Mouse (Mus musculus) midbrain, embryonic 14.5 days (tissue): Measurements from ENCODE around the gene Sorbs1. TPM values are rescaled to one million over a fixed set of nuclear protein-coding genes. Genes with fewer than 3 reads are reported as not detected.

Experiments used
- ATAC-seq: fragments of 200-750 bp; cut with Nextera tagmentation; 2 replicates; pipeline ENCODE4 v1.8.0; 2017; ENCODE audit warnings: moderate number of reproducible peaks, moderate library complexity; ENCODE audit not compliant: low FRiP score, low TSS enrichment
- DNase-seq: peaks from one replicate; pipeline ENCODE4 v3.0.0-alpha.2; 2015
- H3K27ac ChIP-seq: fragments of 300-500 bp; sonication (generic); replicated peaks from 2 replicates; pipeline ENCODE4 v1.5.1; 2014; ENCODE audit warnings: mild to moderate bottlenecking, low read depth, low read length, moderate library complexity
- H3K27me3 ChIP-seq: fragments of 300-500 bp; sonication (generic); 2 replicates; pipeline ENCODE4 v1.6.1; 2014; ENCODE audit warnings: low read length, control low read depth, mixed read lengths; ENCODE audit not compliant: control insufficient read depth, insufficient read depth
- H3K36me3 ChIP-seq: fragments of 300-500 bp; sonication (generic); 2 replicates; pipeline ENCODE4 v1.6.1; 2014; ENCODE audit warnings: low read length, control low read depth; ENCODE audit not compliant: control insufficient read depth, insufficient read depth
- H3K4me1 ChIP-seq: fragments of 300-500 bp; sonication (generic); 2 replicates; pipeline ENCODE4 v1.6.1; 2014; ENCODE audit warnings: mild to moderate bottlenecking, antibody characterized with exemption, low read length, control low read depth; ENCODE audit not compliant: control insufficient read depth, insufficient read depth
- H3K4me2 ChIP-seq: fragments of 300-500 bp; sonication (generic); 2 replicates; pipeline ENCODE4 v1.6.1; 2014; ENCODE audit warnings: mild to moderate bottlenecking, low read length, moderate library complexity
- H3K4me3 ChIP-seq: fragments of 300-500 bp; sonication (generic); replicated peaks from 2 replicates; pipeline ENCODE4 v1.5.1; 2014; ENCODE audit warnings: low read depth, low read length
- H3K9ac ChIP-seq: fragments of 300-500 bp; sonication (generic); replicated peaks from 2 replicates; pipeline ENCODE4 v1.6.1; 2014; ENCODE audit warnings: mild to moderate bottlenecking, low read length, moderate library complexity
- H3K9me3 ChIP-seq: fragments of 300-500 bp; sonication (generic); 2 replicates; pipeline ENCODE4 v1.6.1; 2016; ENCODE audit warnings: low read length, control low read depth, mixed read lengths; ENCODE audit not compliant: control insufficient read depth
- WGBS: fragments of 180-500 bp; shearing (Covaris S2); extraction: QIAGEN DNeasy Blood & Tissue Kit; methylation state at CpG from one replicate; pipeline ENCODE4 v1.1.7; 2014; 5-methylcytosine and 5-hydroxymethylcytosine counted together
- polyA plus RNA-seq: library from polyadenylated mRNA; unstranded; fragments of >200 nt; fragmentation: Nextera tagmentation; extraction: Ambion mirVana; gene quantifications from 2 replicates; pipeline ENCODE4 v1.2.1, GENCODE M21; 2014

Sorbs1 gene
- polyA plus RNA-seq, 1 experiment from 2014 or later, result 87.9 TPM

DNA sequence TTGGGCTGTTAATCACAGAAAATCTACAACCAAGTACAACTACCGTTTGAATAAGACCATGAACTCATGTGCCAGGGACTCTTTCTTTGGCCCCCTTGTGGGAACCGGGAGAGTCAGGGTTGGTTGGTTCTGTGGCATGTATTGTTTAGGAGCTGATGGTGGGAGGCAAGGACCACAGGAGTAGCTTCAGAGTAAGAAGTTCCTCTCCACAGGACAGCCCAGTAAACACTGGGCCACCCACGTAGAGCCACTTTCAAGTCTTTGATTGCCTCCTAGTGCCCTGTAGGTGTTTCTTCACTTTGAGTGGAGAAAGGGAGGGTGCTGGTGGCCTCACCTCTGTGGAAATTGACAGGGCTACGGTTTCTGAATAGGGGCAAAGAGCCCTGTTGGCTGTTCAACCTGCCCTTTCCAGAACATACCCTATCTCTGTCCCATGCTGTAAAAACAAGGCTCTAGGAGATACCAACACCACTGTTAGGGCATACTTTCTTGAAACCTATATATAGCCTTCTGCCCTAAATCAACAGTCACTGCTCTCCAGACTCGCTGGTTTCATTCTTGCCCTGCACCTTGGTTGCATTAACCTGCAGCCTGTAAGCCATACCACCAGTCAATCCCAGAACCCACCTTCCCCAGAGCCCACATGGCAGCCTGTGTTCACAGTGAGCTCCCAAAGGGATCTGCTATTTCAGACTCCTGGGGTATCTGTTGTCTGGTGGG lies 35.4 kb upstream of the Sorbs1 start:
- no peak overlapping the region for H3K4me2 ChIP-seq
- H3K9ac ChIP-seq, result no peak overlapping the region
- H3K36me3 ChIP-seq, result peaks cover 45% of the 10 kb centered on the region
- no peak overlapping the region for H3K4me3 ChIP-seq
- no peak overlapping the region for H3K27ac ChIP-seq
- no peaks in the 10 kb centered on the region for H3K9me3 ChIP-seq
- no peaks in the 10 kb centered on the region for H3K4me1 ChIP-seq
- no peaks in the 10 kb centered on the region for H3K27me3 ChIP-seq
- WGBS, result 23% methylated on average over 5 of the region's 5 CpGs
- DNase-seq, result no peak
- no peak for ATAC-seq

DNA sequence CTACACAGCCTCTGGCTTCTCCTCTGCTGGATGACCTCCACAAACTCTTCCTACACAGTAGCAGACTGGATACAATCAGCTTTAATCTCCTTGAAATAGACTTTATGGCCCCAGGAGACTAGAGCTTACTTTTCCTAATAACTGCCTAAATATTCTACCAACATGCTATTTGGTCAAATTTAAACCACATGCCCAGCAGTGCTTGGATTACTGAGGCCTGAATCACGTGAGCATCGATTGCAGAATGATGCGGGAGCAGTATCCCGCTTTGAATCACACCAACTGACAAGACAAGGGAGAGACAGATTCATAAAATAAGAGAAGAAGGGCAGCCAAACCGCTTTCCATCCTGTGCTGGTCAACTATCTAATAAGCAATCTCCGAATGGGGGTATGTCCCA lies 34.8 kb upstream of the Sorbs1 start:
- H3K4me2 ChIP-seq, result no peak overlapping the region
- H3K4me3 ChIP-seq, result no peak overlapping the region
- ATAC-seq, result no peak
- 70% methylated on average over 6 of the region's 6 CpGs for WGBS
- H3K4me1 ChIP-seq, result no peaks in the 10 kb centered on the region
- no peaks in the 10 kb centered on the region for H3K9me3 ChIP-seq
- no peak overlapping the region for H3K9ac ChIP-seq
- H3K27ac ChIP-seq, result no peak overlapping the region
- no peaks in the 10 kb centered on the region for H3K27me3 ChIP-seq
- DNase-seq, result peak; percentile 13
- H3K36me3 ChIP-seq, result peaks cover 39% of the 10 kb centered on the region

DNA sequence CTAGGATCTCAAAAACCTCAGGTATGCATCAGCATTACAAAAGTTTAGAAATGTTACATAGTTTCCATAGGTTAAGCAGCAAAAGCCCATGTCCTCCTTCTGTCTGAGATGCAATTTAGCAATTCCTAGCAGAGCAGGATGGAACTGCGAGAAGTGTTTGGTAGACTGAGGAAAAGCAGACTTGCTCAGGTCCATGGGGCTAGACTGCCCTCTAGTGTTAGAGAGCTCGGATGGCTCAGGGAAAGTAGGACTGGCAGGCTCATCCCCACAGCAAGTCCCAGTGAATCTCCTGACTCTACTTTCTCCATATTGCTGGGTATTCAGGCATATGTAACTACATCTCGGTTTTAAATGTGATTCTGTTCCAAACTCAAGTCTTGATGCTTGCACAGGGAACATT lies 31.3 kb upstream of the Sorbs1 start:
- no peaks in the 10 kb centered on the region for H3K27me3 ChIP-seq
- DNase-seq, result peak; percentile 92
- 10% methylated on average over 3 of the region's 3 CpGs for WGBS
- H3K9ac ChIP-seq, result no peak overlapping the region
- H3K27ac ChIP-seq, result no peak overlapping the region
- no peaks in the 10 kb centered on the region for H3K9me3 ChIP-seq
- peaks cover 4% of the 10 kb centered on the region for H3K36me3 ChIP-seq
- no peak overlapping the region for H3K4me3 ChIP-seq
- H3K4me1 ChIP-seq, result no peaks in the 10 kb centered on the region
- H3K4me2 ChIP-seq, result no peak overlapping the region
- ATAC-seq, result peak; percentile 71; the same call in 1 of the 2 replicates

DNA sequence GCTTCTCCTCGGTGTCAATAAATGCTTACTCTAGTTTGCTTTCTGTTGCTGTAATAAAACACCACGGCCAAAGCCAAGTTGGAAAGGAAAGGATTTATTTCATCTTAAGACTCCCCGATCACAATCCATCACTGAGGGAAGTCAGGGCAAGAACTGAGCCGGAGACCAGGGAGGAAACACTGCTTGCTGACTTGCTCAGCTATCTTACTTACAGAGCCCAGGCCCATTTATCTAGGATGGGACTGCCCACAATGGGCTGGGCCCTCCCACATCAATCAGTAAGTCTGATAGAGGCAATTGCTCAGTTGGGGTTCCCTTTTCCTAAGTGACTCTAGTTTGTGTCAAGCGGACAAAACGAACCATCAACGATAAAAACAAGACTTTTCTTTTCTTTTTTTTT lies 29.2 kb upstream of the Sorbs1 start:
- ATAC-seq (no peak), DNase-seq (no peak)
- H3K27me3 ChIP-seq, result no peaks in the 10 kb centered on the region
- no peaks in the 10 kb centered on the region for H3K9me3 ChIP-seq
- no peak overlapping the region for H3K27ac ChIP-seq
- H3K4me3 ChIP-seq, result no peak overlapping the region
- H3K4me2 ChIP-seq, result no peak overlapping the region
- no peaks in the 10 kb centered on the region for H3K36me3 ChIP-seq
- H3K4me1 ChIP-seq, result no peaks in the 10 kb centered on the region
- no peak overlapping the region for H3K9ac ChIP-seq
- WGBS, result 92% methylated on average over 7 of the region's 7 CpGs

DNA sequence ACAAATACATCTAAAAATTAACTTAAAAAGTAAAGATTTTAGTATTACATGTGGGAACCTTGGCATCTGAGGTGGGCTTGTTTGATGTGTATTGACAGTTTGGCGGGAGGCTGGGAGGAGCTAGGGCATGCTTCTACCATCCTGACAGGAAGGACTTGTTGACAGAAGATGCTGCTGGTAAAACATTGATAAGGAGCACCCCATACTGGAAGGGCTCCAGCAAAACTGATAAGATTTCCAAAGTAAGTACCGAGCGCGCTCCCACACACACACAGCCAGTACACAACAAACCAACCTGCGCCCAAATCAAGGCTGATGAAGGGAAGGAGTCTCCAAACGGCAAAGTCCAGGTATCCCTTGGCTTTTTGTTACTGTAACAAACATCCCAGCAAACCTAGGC lies 22.9 kb upstream of the Sorbs1 start:
- DNase-seq (no peak), ATAC-seq (no peak)
- Histone ChIP-seq H3K9me3 (no peaks in the 10 kb centered on the region), H3K27ac (no peak overlapping the region), H3K4me3 (no peak overlapping the region), H3K4me1 (no peaks in the 10 kb centered on the region), H3K36me3 (no peaks in the 10 kb centered on the region), H3K4me2 (no peak overlapping the region), H3K27me3 (no peaks in the 10 kb centered on the region), H3K9ac (no peak overlapping the region)
- 97% methylated on average over 6 of the region's 6 CpGs for WGBS

DNA sequence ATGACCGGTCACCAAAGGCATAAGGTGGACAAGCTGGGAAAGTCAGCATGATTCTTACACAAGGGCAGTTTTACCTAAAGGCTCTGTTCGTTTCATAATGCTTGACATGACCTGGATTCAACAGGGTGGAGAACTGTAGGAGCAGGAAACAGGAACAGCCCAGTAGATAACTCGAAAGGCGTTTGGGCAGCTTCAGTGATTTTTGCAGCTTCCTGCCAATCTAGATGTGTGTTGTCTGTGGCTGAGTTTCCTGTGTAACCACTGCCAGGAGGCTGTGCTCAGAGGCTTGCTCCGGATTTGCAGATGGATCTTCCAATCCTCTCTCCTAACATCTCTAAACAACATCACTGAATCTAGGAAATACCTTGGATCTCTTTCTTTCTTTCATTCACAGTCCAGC lies 18.9 kb upstream of the Sorbs1 start:
- WGBS, result 88% methylated on average over 5 of the region's 5 CpGs
- Histone ChIP-seq H3K27ac (no peak overlapping the region), H3K4me2 (no peak overlapping the region), H3K27me3 (no peaks in the 10 kb centered on the region), H3K9ac (no peak overlapping the region), H3K36me3 (no peaks in the 10 kb centered on the region), H3K9me3 (no peaks in the 10 kb centered on the region), H3K4me1 (no peaks in the 10 kb centered on the region), H3K4me3 (no peak overlapping the region)
- DNase-seq, result no peak
- no peak for ATAC-seq

DNA sequence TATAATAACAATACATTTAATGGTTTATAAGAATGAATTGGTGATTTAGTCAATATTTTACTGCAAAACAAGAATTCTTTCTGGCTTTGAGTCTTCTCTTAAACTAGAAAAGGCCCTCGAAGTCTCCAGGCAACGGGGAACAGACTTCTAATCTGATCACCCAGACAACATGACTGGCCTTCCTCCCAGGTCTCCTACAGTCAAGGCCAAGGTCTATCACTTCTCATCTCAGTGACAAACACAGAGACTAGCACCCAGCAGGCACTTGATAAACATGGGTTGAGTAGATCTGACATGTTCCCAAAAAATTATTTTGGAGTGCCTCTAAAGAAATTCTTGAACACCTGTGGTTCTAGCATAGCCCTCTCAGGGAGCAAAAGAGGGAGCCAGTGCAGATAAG lies 16.7 kb upstream of the Sorbs1 start:
- H3K4me3 ChIP-seq, result no peak overlapping the region
- H3K27me3 ChIP-seq, result no peaks in the 10 kb centered on the region
- H3K9ac ChIP-seq, result no peak overlapping the region
- H3K4me2 ChIP-seq, result no peak overlapping the region
- no peaks in the 10 kb centered on the region for H3K4me1 ChIP-seq
- ATAC-seq (no peak), DNase-seq (no peak)
- H3K36me3 ChIP-seq, result no peaks in the 10 kb centered on the region
- WGBS, result 82% methylated on average over 2 of the region's 2 CpGs
- H3K27ac ChIP-seq, result no peak overlapping the region
- H3K9me3 ChIP-seq, result no peaks in the 10 kb centered on the region

DNA sequence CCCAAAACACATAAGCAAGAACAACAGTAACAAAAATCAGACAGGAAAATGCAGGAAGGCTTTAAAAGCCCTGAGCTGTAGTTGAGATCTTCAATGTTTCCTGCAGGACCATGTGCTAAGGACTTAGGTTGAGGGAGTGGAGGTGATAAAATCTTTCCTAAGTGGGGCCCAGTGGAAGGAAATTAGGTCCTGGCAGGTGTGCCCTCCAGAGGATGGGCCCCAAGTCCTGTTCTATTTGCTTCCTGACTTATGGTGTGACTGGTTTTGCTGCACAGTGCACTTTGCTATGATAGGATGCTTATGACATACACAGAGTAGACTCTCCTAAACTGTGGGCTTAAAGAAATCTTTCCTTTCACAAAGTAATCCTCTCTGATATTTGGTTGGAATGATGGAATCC lies 14.7 kb upstream of the Sorbs1 start:
- ATAC-seq (no peak), DNase-seq (no peak)
- Histone ChIP-seq H3K27me3 (no peaks in the 10 kb centered on the region), H3K4me1 (no peaks in the 10 kb centered on the region), H3K9ac (no peak overlapping the region), H3K36me3 (no peaks in the 10 kb centered on the region), H3K27ac (no peak overlapping the region), H3K9me3 (no peaks in the 10 kb centered on the region), H3K4me3 (no peak overlapping the region), H3K4me2 (no peak overlapping the region)

DNA sequence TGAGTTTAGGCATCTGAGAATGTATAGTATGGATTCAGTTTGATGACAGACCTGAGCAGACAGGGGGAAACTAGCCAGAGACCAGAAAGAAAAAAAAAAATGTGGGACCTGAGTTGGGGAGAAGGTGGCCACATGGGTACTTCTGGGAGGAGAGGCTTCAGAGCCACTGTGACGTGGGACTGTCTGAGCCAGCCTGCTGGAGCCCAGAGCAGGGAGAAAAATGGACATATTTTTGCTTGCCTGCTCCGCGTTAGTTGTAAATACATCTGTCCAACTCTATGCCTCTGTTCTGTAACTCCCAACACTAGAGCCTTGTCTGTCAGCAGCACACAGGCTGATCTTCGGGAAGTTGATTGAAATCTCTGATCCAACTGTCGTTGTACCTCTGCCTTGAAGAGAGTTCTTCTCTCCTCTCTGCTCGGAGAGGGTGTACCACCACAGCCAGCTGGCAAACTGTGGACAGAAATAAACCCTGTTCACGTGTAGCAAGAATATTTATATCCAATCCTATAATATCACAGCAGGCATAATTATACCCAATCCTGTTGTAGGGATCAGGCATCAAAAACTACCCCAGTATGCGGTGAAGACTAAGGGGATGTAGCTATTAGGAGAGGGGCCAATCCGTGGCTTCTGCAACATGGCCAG lies 12.9 kb upstream of the Sorbs1 start:
- 85% methylated on average over 9 of the region's 9 CpGs for WGBS
- no peak overlapping the region for H3K9ac ChIP-seq
- no peaks in the 10 kb centered on the region for H3K4me1 ChIP-seq
- H3K36me3 ChIP-seq, result no peaks in the 10 kb centered on the region
- no peak overlapping the region for H3K4me2 ChIP-seq
- no peak overlapping the region for H3K4me3 ChIP-seq
- ATAC-seq (no peak), DNase-seq (no peak)
- no peak overlapping the region for H3K27ac ChIP-seq
- no peaks in the 10 kb centered on the region for H3K27me3 ChIP-seq
- no peaks in the 10 kb centered on the region for H3K9me3 ChIP-seq
